Mouse (Mus musculus) forebrain, embryonic 10.5 days (tissue): ENCODE results near the gene Polrmt. TPM values are rescaled to one million over a fixed set of nuclear protein-coding genes. Genes with fewer than 3 reads are reported as not detected.

Experiments
- polyA plus RNA-seq: library from polyadenylated mRNA; unstranded; fragments of >200 nt; fragmentation: Nextera tagmentation; extraction: Ambion mirVana; gene quantifications from 2 replicates; pipeline ENCODE4 v1.2.1, GENCODE M21; 2016

Gene Polrmt
- polyA plus RNA-seq, 1 experiment from 2014 or later, result 52.9 TPM

Other genes starting within 250 kb of the Polrmt start
- gene Plpp2, start 212.8 kb downstream of the Polrmt start, polyA plus RNA-seq, result 26.0 and 28.8 TPM in 2 replicates
- gene Mier2, start 191.4 kb downstream of the Polrmt start, polyA plus RNA-seq, result 65.0 and 73.5 TPM in 2 replicates
- gene Theg, start 159.2 kb downstream of the Polrmt start, polyA plus RNA-seq, result not detected in 2 replicates
- gene C2cd4c, start 132.6 kb downstream of the Polrmt start, polyA plus RNA-seq, result not detected in 2 replicates
- 9.5 and 12.4 TPM in 2 replicates for gene Shc2, start 108.7 kb downstream of the Polrmt start, polyA plus RNA-seq
- not detected in 2 replicates for gene Odf3l2, start 100.8 kb downstream of the Polrmt start, polyA plus RNA-seq
- gene Madcam1, start 82.0 kb downstream of the Polrmt start, polyA plus RNA-seq, result 0.90 and 1.5 TPM in 2 replicates
- 59.7 and 63.8 TPM in 2 replicates for gene Tpgs1, start 77.2 kb downstream of the Polrmt start, polyA plus RNA-seq
- gene Cdc34, start 64.4 kb downstream of the Polrmt start, polyA plus RNA-seq, result 253 and 264 TPM in 2 replicates
- gene Gzmm, start 57.6 kb downstream of the Polrmt start, polyA plus RNA-seq, result 0.84 and 1.0 TPM in 2 replicates
- 598 and 623 TPM in 2 replicates for gene Bsg, start 42.1 kb downstream of the Polrmt start, polyA plus RNA-seq
- 0.06 TPM in 1 of 2 replicates, not detected in the other for gene Hcn2, start 29.9 kb downstream of the Polrmt start, polyA plus RNA-seq
- gene Fgf22, start 8.5 kb upstream of the Polrmt start, polyA plus RNA-seq, result 0.36 and 0.64 TPM in 2 replicates
- gene Rnf126, start 20.4 kb upstream of the Polrmt start, polyA plus RNA-seq, result 92.4 and 113 TPM in 2 replicates
- gene Fstl3, start 30.7 kb upstream of the Polrmt start, polyA plus RNA-seq, result 1.1 and 1.5 TPM in 2 replicates
- not detected in 2 replicates for gene Prss57, start 44.4 kb upstream of the Polrmt start, polyA plus RNA-seq
- gene Palm, start 47.0 kb upstream of the Polrmt start, polyA plus RNA-seq, result 114 and 119 TPM in 2 replicates
- 0.18 and 1.0 TPM in 2 replicates for gene Misp, start 74.4 kb upstream of the Polrmt start, polyA plus RNA-seq
- gene Ptbp1, start 107.8 kb upstream of the Polrmt start, polyA plus RNA-seq, result 370 and 377 TPM in 2 replicates
- gene Prtn3, start 127.9 kb upstream of the Polrmt start, polyA plus RNA-seq, result 8.1 TPM in 2 replicates
- gene Plppr3, start 128.1 kb upstream of the Polrmt start, polyA plus RNA-seq, result 91.4 and 102 TPM in 2 replicates
- gene Elane, start 139.7 kb upstream of the Polrmt start, polyA plus RNA-seq, result not detected in 2 replicates
- not detected in 2 replicates for gene Cfd, start 144.3 kb upstream of the Polrmt start, polyA plus RNA-seq
- gene Med16, start 162.3 kb upstream of the Polrmt start, polyA plus RNA-seq, result 61.8 and 65.7 TPM in 2 replicates
- gene Gm26602, start 164.3 kb upstream of the Polrmt start, polyA plus RNA-seq, result 1.9 TPM in 1 of 2 replicates, not detected in the other
- 0.28 and 0.48 TPM in 2 replicates for gene Kiss1r, start 170.4 kb upstream of the Polrmt start, polyA plus RNA-seq
- 112 and 116 TPM in 2 replicates for gene R3hdm4, start 174.6 kb upstream of the Polrmt start, polyA plus RNA-seq
- gene Arid3a, start 180.5 kb upstream of the Polrmt start, polyA plus RNA-seq, result 12.5 and 13.0 TPM in 2 replicates
- 165 and 167 TPM in 2 replicates for gene Wdr18, start 213.6 kb upstream of the Polrmt start, polyA plus RNA-seq
- gene Grin3b, start 224.1 kb upstream of the Polrmt start, polyA plus RNA-seq, result 0.20 and 0.31 TPM in 2 replicates
- 8.4 and 9.6 TPM in 2 replicates for gene Tmem259, start 237.7 kb upstream of the Polrmt start, polyA plus RNA-seq
- 222 and 226 TPM in 2 replicates for gene Cnn2, start 242.0 kb upstream of the Polrmt start, polyA plus RNA-seq
- gene Abca7, start 249.9 kb upstream of the Polrmt start, polyA plus RNA-seq, result 2.9 and 3.1 TPM in 2 replicates